Mouse (Mus musculus): Measurements from ENCODE around the gene Nbeal2. TPM values are rescaled to one million over a fixed set of nuclear protein-coding genes. Genes with fewer than 3 reads are reported as not detected.

Nbeal2 gene
- polyA plus RNA-seq, 1 experiment from 2014 or later = 4.2 TPM

DNA sequence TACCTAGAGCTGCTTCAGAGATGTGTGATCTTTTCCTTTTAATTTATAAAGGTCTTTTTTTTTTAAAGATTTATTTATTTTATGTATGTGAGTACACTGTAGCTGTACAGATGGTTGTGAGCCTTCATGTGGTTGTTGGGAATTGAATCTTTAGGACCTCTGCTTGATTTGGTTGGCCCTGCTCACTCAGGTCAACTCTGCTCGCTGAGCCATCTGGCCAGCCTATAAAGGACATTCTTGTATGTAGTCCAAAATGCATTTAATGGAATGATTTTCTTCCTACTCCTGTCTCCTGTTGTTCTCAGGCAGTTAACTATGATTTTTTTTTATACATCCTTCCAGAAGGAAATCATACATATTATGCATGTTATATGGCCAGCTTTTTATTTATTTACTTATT lies 70.4 kb downstream of the Nbeal2 start:
- no peak overlapping the region for H3K4me2 ChIP-seq (ENCODE audit: low read depth, low read length)
- 100% methylated on average over 1 of the region's 1 CpGs for WGBS
- no peak overlapping the region for H3K4me3 ChIP-seq (ENCODE audit: low read length)
- H3K27me3 ChIP-seq (replicated peaks; ENCODE audit: control insufficient read depth, insufficient read depth, low read length) = no peaks in the 10 kb centered on the region
- ATAC-seq = no peak
- H3K9me3 ChIP-seq (ENCODE audit: control insufficient read depth, low read length) = no peaks in the 10 kb centered on the region
- H3K9ac ChIP-seq (ENCODE audit: low read depth, low read length) = no peak overlapping the region
- H3K27ac ChIP-seq (ENCODE audit: low read length) = no peak overlapping the region
- H3K36me3 ChIP-seq (ENCODE audit: control insufficient read depth, insufficient read depth, low read length) = no peaks in the 10 kb centered on the region
- H3K4me1 ChIP-seq (ENCODE audit: control insufficient read depth, insufficient read depth, low read length) = no peaks in the 10 kb centered on the region

DNA sequence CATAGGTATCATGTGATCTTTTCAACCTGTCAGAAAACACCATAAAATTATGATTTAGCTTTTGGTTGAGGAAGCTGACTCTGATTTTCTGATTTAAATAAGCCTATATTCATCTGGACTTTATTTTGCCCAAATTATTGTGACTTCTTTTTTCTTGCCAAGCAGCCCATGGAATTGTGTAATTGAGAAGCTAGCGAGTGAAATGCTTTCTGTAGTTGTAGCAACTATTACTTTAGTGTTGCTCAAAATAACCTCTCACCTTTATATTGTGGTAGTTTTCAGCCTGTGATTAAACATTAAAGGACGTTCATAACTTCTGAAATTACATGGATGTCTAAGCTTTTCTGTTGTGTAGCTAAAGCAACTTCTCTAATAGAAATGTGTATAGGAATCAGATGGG lies 71.8 kb downstream of the Nbeal2 start:
- no peak for ATAC-seq
- H3K36me3 ChIP-seq (ENCODE audit: control insufficient read depth, insufficient read depth, low read length) = no peaks in the 10 kb centered on the region
- 87% methylated on average over 2 of the region's 2 CpGs for WGBS

More for the DNA sequence above, 71.8 kb downstream of the Nbeal2 start:
- no peak overlapping the region for H3K4me3 ChIP-seq (ENCODE audit: low read length)
- no peaks in the 10 kb centered on the region for H3K4me1 ChIP-seq (ENCODE audit: control insufficient read depth, insufficient read depth, low read length)
- no peak overlapping the region for H3K27ac ChIP-seq (ENCODE audit: low read length)
- no peak overlapping the region for H3K4me2 ChIP-seq (ENCODE audit: low read depth, low read length)
- no peaks in the 10 kb centered on the region for H3K9me3 ChIP-seq (ENCODE audit: control insufficient read depth, low read length)
- H3K9ac ChIP-seq (ENCODE audit: low read depth, low read length) = no peak overlapping the region
- no peaks in the 10 kb centered on the region for H3K27me3 ChIP-seq (replicated peaks; ENCODE audit: control insufficient read depth, insufficient read depth, low read length)

Small RNA genes lying within 50 kb of the gene (microRNA-seq; reads per million reads assigned to microRNA genes)
- gene Mir8107 = not detected

Other genes starting within 250 kb of the Nbeal2 start
- gene Ptpn23, start 245.9 kb downstream of the Nbeal2 start, polyA plus RNA-seq (2015; fragmentation: Nextera tagmentation; extraction: Ambion mirVana) = 10.8 and 12.9 TPM in 2 replicates
- 3.8 and 8.5 TPM in 2 replicates for gene Ngp, start 234.4 kb downstream of the Nbeal2 start, polyA plus RNA-seq (2015; fragmentation: Nextera tagmentation; extraction: Ambion mirVana)
- gene Klhl18, start 177.5 kb downstream of the Nbeal2 start, polyA plus RNA-seq (2015; fragmentation: Nextera tagmentation; extraction: Ambion mirVana) = 8.7 and 8.8 TPM in 2 replicates
- gene Kif9, start 177.2 kb downstream of the Nbeal2 start, polyA plus RNA-seq (2015; fragmentation: Nextera tagmentation; extraction: Ambion mirVana) = 0.53 and 0.78 TPM in 2 replicates
- 16.8 and 18.1 TPM in 2 replicates for gene Setd2, start 121.6 kb downstream of the Nbeal2 start, polyA plus RNA-seq (2015; fragmentation: Nextera tagmentation; extraction: Ambion mirVana)
- 25.7 and 28.4 TPM in 2 replicates for gene Nradd, start 29.7 kb downstream of the Nbeal2 start, polyA plus RNA-seq (2015; fragmentation: Nextera tagmentation; extraction: Ambion mirVana)
- gene Ccdc12, start 2.3 kb upstream of the Nbeal2 start, polyA plus RNA-seq (2015; fragmentation: Nextera tagmentation; extraction: Ambion mirVana) = 168 and 188 TPM in 2 replicates
- gene Myl3, start 87.7 kb upstream of the Nbeal2 start, polyA plus RNA-seq (2015; fragmentation: Nextera tagmentation; extraction: Ambion mirVana) = 0.67 and 0.71 TPM in 2 replicates
- gene Pth1r, start 93.0 kb upstream of the Nbeal2 start, polyA plus RNA-seq (2015; fragmentation: Nextera tagmentation; extraction: Ambion mirVana) = 15.4 and 16.4 TPM in 2 replicates
- gene Prss42, start 144.0 kb upstream of the Nbeal2 start, polyA plus RNA-seq (2015; fragmentation: Nextera tagmentation; extraction: Ambion mirVana) = not detected in 2 replicates
- not detected in 2 replicates for gene Prss44, start 159.8 kb upstream of the Nbeal2 start, polyA plus RNA-seq (2015; fragmentation: Nextera tagmentation; extraction: Ambion mirVana)
- gene Prss43, start 172.5 kb upstream of the Nbeal2 start, polyA plus RNA-seq (2015; fragmentation: Nextera tagmentation; extraction: Ambion mirVana) = not detected in 2 replicates
- not detected in 2 replicates for gene Prss45, start 180.4 kb upstream of the Nbeal2 start, polyA plus RNA-seq (2015; fragmentation: Nextera tagmentation; extraction: Ambion mirVana)
- gene Prss46, start 190.3 kb upstream of the Nbeal2 start, polyA plus RNA-seq (2015; fragmentation: Nextera tagmentation; extraction: Ambion mirVana) = not detected in 2 replicates
- gene Prss50, start 203.8 kb upstream of the Nbeal2 start, polyA plus RNA-seq (2015; fragmentation: Nextera tagmentation; extraction: Ambion mirVana) = 0.37 and 0.61 TPM in 2 replicates
- 9.2 and 10.8 TPM in 2 replicates for gene Als2cl, start 225.7 kb upstream of the Nbeal2 start, polyA plus RNA-seq (2015; fragmentation: Nextera tagmentation; extraction: Ambion mirVana)
- 3.2 and 4.3 TPM in 2 replicates for gene Tmie, start 226.0 kb upstream of the Nbeal2 start, polyA plus RNA-seq (2015; fragmentation: Nextera tagmentation; extraction: Ambion mirVana)

Measured in intestine, embryonic 16.5 days (tissue).